Mouse (Mus musculus) brain, adult 2 months (tissue): ENCODE measurements around the gene Dock4.
A peak's percentile ranks its signal among the peaks of the same experiment; 100 is the strongest.

Source experiments
- DNase-seq: peaks from one replicate; pipeline ENCODE4 v3.0.0; 2011; ENCODE audit warnings: low read depth, low spot score

The Dock4 gene

DNA sequence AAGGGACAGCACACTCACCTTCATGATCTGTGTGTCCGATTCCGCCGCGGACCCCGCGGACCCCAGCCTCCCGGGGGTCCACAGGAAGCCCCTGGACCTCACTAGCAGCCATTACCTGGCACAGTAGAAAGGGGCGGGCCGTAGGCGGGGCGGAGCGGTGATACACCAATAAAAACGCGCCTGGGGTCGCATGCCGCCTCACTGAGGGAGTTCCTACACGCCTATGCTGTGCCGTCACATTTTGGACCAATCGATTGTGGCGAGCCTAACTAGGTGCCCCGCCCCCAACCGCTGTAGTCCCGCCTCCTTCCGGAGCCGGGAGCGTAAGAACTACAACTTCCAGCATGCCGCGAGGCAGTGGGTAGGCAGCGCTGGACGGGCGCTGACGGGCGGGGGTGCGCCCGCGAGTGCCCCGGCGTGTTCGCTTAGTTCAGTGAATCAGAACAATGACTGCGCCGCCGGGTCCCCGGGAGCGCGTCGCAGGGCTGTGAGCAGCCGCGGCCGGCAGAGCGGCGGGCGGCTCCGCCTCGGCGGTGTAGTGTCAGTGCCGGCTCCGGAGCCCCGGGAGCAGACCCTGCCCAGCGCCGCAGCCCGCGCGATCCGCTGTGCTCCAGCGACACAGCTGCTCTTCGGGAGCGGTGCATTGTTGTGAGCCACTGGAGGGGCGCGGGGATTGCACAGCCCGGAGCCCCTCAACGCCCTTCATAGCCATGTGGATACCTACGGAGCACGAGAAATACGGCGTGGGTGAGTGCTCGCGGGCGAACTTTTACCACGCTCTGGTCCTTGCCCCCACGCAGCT is at the start of gene Dock4, which contains the start of gene Zfp277:
Gene Dock4 (plus strand): TSS at position 305 of the 802 bp plus-strand sequence.
Gene Zfp277 (minus strand): TSS at position 255 of the 802 bp plus-strand sequence.
- peak; percentile 100 for DNase-seq

DNA sequence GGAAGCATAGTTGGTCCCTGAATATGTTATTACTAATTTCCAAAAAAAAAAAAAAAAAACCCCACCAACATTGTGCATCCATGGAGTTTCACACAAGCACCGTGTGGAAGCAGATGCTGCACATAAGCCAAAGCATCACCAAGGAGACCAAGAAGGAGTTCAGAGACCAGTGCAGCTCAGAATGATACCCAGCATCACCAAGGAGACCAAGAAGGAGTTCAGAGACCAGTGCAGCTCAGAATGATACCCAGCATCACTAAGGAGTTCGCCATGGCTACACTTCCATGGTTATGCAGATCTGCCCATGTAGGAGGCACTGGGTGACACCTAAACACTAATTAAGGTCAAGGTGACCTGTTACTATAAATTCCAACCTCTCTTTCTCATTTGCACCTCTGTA is 46.8 kb upstream of the Dock4 start:
- no peak for DNase-seq

DNA sequence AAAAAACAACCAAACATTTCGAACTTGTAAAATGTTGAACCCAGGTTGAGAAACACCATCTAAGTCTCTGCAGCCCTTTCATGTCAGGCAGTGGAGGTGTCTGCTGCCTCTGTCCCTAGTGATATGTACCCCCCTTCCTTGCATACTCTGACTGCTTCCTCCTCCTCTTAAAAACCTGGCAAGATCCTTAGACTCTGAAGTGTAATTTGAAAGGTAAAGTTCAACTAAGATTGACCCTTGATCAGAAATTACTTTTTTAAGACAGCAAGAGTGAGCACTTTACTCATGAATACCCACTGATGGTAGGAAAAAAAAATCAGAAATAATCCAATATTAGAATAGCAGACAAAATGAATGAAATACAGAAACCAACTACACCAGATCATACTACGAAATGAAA is 46.4 kb upstream of the Dock4 start:
- DNase-seq: no peak

DNA sequence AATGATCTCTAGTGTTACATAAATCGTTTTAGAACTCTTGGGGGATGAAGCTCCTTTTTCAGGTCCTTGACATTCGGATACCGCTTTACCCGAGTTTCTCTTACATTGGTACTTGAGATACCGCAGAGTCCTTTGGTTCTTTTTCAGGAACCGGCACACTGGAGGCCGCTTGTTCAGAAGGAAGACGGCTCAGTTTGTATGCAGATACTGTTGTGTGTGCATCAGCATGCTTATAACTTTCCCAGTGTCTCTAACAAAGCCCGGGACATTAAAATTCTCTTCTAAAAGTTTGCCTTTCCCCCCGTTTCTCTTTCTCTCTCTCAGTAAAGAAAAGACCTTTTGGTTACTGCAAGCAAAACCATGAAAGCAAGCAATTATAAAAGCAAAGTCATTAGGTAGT is 45.9 kb upstream of the Dock4 start:
- no peak for DNase-seq

DNA sequence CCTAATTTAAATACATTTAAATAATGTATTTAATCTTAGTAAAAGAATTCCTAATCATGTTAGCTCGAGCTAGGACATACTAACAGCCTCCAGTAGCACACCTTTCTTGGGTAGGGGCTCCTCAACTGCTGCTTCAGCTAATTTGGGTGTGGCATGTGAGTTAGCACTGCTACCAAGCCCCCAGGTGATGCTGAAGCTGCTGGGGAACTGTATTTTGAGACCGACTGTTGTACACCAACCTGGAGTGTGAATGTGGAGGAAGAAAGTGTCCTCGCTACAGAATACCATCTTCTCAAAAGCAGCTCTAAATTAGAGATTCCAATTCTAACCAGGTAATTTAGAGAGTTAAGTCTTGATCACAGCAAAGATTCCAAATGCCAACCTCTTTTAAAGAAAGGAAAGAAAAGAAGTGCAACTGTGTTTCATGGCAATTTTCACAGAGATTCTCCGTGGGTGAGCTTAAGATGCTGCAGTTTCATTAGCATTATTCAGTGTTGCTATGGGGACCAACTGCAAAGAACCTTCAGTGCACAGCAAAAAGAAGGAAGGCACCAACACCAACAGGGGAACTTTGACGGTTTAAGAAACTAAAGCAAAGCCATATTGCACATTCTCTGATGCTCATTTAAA is 31.0 kb upstream of the Dock4 start:
- DNase-seq: peak; percentile 90

DNA sequence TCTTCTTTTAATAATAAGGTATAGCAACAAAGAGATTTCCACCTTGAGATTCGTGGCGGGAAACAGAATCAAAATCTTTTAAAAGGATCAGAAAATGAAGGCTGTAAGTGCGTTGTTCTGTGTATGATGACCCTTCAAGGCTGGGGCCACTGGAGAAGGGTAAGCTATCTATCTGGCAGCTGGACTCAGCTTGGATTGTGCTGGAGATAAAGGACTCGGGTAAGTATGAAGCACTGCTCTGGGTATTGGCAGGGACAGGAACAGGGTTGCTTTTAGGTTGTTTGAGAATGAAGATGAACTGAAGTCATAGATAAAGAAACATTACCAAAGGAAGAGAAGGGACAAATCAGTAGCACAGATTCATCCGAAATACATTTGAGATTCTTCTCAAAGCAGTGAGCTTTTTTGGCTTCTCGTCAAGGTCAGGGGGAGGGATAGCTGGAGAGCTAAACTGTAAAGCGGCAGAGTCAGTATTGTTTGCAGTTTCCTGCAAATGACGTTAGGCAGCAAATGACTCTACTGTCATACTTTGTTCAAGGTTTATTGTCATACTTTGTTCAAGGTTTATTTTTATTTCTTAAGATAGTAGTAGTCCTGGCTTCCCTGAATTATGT is 30.3 kb upstream of the Dock4 start:
- DNase-seq: peak; percentile 20

DNA sequence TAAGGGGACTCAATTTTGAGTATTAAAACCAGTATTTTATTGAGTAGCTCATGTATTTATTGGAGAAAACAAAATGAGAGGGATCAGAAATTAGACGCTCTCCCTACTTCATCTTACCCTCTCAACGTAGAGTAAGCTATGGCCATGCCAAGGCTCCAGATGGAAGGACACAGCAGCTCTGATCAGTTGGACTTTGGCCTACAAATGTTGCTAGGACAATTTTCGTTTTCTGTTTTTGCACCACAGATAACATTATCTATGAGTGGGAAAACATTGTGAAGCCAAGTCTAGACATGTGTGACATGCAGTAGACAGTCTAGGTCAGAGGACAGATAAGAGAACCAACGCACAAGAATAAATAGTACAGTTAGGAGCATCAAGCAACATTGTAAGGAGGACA is 28.5 kb upstream of the Dock4 start:
- peak; percentile 17 for DNase-seq

DNA sequence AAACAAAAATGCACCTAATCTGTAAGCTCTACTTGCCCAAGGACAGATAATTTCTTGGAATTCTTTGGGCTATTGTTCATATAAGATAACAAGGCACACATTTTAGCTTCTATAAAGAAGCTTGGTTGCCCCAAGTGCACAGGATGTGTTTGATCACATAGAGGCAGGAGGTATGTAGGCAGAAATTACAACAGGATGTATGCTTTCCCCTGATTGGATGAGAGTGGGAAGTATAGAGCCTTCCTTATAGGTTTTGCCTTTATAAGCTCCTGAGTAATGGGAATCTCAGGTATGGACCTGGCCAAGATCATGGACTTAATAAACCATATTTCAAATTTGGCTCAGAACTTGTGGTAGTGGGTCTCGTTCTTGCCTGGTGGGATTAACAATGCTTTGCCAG is 20.8 kb upstream of the Dock4 start:
- no peak for DNase-seq

DNA sequence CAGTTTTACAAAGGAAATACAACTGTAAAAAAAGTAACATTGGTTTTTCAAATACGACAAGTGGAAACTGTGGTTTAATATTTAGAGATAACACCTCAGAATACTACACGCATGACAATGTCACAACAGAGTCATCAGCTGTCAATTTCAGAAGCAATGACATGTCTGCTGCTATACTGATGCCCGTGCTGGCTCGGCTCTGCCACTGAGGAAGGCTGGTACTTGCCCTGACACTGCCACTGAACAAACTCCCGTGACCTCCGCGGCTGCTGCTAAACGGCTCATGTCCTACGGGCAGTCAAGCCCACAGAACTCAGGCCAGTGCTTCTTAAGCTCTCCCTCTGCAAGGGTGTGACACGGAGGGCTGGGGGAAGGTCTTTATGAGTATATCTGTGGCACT is 18.1 kb upstream of the Dock4 start:
- no peak for DNase-seq

DNA sequence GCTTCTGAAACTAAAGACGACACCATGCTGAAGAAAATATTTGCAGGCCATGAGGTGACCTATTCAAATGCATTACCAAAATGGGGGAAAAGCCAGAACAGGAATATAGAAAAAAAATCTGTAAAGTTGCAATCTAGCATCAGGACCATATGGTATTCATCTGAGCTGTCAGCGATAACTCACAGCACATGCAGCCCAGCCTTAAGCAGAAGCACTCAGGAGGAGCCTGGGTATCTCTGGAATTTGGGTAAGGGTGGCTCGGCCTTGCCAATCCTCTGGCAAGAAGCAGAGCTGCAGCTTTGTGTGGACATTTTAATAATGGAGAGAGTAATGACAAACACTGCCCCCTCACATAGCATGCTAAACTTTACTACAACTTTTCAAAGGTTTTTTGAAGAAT is 15.8 kb upstream of the Dock4 start:
- DNase-seq: no peak

DNA sequence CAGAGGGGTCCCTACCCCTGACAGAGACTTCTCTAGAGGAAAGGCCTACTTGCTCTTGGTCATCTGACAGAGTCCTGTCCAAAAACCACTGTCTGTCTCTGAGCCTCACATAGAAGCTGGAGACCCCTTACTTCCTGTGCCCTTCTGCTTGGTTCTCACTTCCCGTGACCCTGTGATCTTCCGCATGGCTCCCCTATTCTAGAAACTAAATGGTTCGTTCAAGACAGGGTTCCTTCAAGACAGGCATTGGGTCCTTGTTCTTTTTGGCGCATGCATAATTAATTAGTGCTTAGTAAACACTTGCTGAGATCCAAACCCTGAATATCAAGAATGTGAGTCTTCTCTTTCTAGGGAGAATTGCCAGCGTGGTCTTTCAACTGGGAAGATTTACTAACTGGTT is 14.7 kb upstream of the Dock4 start:
- DNase-seq: no peak

DNA sequence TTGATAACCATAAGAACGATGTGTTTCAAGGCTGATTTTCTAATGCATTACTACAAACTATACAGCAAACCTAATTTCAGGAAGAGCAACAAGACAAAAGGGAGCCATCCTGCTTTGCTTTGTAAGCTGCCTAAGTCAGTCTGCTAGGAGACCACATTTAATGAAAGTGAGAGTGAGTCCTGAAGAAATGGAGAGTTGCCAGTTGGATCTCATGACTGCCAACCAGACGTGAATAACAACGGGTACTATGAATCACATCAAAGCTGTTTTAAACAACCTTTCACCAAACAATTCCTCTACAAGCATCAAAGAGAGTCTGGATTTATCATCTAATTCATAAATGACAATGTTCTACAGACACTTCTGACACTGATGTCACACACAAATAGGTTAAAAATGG is 11.7 kb upstream of the Dock4 start:
- peak; percentile 75 for DNase-seq

DNA sequence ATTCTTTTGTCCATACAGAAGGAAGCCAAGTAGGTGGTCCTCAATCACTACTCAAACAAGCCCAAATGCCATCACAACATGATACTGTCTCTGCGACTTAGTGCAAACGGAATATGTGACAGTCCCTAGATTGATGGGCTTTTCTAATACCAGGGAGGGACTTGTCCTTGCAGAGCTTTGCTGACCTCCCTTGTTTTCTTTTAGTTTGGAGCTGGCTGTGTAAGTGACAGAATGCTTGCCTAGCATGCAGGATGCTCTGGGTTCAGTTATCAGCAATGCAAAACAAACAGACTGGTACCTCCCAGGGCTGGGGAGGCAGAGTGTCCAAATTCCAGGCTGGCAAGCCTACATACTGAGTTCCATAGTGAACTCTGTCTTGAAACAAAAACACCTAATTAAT is 7.7 kb upstream of the Dock4 start:
- no peak for DNase-seq

DNA sequence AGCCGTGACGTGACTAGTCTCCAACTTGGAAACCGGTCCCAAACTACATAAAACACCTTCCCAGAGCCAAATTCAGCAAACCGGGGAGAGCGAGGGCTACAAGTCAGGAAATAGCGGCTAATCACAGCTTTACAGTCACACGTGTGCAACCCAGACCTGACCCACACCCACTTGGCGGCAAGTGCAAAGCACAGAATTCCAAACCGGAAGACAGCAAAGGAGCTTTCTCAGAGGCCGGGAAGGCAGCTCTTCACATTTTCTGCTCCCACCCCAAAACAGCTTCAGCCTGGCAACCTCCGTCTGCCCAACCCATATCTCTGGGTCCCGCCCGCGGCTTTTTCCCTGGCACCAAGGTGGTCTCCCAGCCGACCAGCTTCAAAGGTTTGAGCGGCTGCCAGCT is 546 bp upstream of the Dock4 start:
- peak; percentile 52 for DNase-seq

DNA sequence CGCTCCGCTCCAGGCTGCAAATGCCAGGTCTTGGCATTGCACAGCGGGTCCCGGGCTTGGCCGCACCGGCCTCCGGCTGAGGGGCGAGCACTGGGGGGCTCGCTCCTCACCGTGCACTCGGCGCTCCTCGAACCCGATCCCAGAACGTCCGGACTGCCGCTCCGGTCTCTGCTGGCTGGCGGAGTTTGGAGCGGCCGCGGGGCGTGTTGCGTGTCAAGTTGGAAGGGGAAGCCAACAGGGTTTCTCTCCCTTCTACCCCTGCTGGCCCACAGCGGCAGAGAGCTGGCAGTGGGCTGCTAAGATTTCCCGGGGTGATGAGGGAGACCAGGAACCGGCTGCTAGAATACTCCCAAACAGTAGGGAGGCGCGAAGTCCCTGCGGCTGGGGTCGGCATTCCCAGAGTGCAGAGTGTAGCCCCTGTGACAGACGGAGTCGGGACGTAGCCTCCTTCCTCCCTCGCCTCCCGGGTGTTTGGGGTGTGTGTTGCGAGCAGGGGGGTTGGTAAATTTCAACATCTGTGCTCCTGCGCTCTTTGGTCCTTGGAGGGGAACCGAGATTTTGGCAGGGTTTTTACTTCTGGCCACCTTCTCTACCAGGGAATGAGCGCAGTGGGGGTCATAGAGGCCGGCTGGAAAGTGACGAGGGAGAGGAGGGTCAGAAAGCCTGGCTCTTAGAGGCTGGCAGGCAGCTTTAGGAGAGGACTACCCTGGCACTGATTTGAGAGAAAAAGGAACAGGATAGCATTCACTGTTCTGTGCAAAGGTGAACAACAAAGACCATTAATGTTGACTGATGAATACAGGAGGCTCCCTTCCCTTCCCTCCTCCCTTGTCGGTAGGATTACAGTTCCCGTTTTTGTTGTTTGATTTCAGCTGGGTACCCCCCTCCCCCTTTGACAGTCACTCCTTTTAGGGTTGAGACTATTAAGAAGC is 964 bp downstream of the Dock4 start:
- peak; percentile 83 for DNase-seq

DNA sequence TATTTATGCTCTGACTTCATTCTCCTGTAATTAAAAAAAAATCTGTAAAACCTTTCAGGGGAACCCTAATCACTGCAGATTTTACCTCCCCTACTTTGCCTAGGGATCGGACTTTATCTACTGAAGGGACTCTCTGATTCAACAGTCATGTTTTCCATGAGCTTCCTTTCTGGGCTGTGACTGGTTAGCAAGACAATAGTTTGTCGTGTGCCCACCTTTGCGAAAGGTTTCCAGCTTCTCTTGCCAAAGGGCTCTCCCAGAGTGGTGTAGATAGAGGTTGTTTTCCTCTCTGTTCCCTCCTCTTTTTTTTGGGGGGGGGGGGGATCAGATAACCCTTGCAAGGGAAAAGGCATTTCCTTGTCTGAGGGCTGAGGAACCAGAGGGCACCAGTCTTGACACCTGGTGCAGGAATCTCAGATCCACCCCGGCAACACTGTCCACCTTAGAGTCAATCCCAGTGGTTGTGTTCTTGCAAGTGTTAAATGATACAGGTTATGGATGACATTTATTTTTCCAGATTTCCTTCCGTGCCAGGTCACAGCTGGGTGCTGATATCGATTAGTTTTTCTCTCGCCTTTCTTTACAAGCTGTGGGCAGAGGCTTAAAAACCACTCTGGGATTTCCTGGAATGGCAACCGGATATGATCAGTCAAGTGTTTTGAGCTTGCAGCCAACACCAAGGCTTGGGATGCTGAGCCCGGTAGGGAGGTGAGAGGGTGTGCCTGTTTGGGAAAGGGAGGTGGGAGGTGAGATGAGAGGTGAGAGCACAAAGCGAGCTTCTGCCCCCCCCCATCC is 2.0 kb downstream of the Dock4 start:
- DNase-seq: peak; percentile 70

DNA sequence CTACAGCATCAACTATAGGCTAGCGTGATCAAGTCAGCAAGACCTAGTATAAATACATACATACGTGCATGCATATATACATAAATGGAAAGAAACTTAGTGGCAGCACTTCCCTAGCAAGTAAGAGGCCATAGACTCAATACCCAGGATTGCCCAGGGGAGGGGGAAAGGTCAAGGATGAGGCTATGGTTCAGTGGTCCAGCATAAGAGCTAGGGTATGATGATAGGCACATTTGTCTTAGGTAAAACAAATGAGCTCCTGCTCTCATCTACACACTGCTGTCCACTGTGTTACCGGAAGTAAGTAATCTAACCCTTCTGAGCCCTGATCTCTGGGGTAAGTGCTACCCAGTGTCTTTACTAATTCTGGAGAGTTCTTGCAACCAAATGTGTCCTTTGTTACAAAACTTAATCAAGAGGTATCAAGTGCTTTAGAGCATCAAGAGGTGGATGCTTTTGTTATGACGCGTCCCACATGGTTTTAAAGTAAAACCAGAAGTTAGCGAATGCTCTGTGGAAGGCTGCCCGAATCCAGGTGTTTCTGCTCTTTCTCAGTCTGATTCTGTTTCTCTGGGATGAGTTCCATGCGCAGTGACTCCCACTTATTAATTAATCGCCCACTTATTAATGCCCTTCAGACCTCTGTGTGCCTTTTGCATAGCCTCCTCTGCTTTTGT is 3.5 kb downstream of the Dock4 start:
- no peak for DNase-seq

DNA sequence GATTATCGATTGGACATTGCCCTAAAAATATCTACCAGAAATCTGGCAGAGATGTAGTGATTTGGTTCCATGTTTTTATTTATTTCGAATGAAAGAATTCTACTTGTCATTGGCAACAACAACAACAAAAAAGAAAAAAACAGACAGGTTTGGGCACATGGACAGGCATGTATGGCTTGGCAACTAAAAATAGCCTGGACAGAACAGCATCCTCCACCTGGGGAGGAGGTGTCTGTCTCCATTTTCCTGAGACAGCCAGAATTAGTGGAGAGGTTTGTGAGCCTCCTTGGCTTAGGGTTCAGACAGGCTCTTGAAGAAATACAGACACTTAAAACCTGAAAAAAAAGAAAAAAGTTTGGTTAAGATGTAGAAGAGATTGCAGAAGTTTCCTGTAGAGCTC is 10.8 kb downstream of the Dock4 start:
- peak; percentile 91 for DNase-seq

DNA sequence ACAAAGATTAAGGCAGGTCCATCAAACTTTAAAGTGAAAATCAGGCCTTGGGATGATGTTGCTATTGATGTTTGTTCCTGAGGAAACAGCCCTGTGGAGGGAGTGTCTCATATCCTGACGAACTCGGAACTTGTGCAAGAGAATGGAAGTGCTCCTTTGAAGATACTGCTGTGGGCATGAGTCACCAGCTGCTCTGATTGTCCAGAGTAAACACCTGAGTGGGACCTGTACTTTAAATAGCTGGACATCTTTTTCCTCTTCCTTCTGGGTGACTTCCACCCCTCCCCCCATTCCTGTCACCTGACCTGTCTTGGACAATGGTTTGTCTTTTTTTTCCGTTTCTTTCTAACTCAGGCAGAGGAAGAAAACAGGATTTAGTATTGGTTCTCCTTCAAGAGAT is 13.2 kb downstream of the Dock4 start:
- DNase-seq: peak; percentile 38

DNA sequence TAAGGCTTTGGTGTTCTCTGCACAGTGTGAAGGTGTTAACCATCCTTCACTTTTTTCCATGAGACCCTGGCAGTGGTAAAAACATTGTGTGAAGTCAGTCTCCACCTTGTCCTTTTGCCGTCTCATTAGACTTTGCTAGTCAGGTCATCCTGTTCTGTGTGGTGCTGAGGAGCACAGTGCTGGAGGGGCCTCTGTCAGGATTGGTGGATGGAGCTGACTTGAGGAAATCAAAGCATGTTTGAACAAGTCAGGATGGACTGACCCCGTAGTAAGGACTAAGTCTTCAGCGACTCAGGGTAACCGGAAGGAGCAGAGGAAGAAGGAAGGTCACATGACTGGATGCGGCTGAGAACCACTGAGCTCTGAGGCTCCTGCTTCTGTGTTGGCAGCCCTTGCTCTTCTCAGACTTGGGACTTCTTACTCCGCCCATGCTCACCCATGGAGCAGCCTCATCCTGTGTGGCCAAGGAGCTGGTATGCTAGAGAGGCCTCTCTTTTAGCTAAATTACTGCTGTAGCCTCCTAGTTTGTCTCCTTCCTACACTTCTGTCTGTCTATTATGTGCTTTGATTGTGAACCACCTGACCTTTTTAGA is 14.0 kb downstream of the Dock4 start:
- DNase-seq: no peak
